Mouse (Mus musculus): Measurements from ENCODE around the gene Il2.

The Il2 gene

DNA sequence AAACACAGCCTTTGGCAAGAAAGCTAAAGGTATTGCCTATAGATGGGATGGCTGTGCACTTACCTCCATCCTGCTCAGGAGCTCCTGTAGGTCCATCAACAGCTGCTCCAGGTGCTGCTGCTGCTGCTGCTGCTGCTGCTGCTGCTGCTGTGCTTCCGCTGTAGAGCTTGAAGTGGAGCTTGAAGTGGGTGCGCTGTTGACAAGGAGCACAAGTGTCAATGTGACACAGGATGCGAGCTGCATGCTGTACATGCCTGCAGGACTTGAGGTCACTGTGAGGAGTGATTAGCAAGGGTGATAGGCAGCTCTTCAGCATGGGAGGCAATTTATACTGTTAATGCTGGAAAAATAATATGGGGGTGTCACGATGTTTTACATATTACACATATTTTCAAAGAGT, at the start of gene Il2:
TSS of gene Il2 (minus strand) at position 305 of the 400 bp plus-strand sequence.
- no peak for DNase-seq

DNA sequence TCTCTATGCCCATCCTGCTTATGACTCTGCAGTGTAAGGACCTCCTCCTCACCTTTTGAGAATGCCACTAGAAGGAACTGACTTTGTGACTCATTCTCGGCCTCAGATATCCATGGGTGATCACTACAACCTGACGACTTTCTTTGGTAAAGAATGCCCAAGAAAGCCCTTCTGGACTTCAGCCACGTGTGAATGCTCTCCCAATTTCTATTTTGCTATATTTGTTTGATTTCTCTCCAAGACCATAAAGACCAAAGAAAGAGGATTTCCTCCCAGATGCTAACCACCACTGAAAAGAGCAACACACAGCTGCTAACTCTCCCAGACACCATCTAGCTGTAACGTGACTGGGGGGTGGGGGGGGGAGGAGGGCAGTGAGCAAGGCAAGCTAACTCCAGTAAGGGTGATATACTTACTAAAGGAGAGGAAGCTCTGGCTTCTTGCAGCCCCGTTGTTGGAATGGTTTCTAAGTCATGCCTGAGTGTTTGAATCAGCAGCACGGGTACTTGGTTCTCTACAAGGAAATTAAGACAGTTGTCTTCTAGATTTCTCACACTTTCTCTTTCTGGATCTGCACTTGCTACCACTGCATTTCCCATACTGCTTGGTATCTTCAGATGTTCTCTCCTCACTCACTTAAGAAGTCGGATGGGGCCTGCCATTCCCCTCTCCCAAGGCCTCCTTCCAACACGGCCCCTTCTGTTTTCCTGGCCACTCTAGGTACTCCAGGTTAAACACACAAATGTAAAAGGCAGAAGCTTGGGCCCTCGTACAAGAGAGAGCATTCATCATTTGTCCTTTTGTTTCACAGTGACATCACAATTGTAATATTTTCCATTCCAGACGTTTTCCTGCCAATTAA, 49.2 kb upstream of the Il2 start:
- DNase-seq: no peak

DNA sequence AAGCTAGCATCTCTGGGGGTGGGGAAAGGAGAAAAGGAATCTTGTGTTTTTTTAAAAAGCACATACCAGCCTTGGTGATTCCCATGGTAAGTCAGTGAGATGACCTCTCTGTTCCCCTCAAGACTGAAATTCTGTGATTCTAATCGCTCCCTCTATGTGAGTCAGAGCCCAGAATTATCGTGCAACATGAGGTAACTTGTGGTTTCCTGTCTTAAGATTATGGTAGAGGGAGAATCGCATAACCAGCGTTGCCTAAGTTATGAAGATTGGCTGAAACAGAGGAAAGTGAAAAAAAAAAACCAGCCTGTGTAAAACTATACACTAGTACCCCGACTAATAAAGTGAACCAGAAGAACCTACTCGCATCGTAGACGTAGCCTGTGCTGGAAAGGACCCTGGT, 47.5 kb upstream of the Il2 start:
- no peak for DNase-seq

DNA sequence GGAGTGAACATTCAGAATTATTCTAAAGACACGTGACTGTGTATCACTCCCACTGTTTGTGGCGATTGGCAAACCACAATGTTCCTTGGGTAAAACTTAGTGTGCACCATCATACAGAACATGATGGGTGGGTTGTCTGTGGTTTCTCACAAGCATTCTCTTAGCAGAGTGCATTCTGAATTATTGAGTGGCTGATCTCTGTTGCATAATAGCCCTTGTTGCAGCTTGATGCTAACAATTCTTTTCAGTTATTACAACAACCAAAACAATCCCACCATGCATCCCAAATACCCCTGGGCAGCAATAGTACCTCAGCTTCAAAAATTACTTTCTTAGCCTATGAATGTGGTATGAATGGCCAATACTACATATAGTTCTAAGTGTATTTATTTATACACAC, 43.5 kb upstream of the Il2 start:
- no peak for DNase-seq

DNA sequence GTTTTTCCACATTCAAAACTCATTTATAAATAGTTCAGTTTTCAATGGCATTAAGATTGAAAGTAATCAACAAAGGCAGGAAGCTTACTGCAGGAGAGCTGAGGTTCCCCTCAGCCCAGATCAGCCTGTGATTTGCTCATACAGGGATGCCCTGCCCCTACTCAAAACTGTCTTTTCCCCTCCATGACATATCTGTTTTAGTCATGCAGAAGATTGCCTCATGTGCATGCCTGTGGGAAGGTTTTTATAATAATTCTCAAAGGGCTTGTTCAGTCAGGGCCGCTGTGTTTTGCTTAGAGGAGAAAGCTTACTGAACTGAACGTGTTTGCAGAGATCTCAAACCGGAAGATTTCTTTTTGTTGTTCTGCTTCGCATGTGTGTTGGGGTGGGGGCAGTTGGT, 35.3 kb upstream of the Il2 start:
- no peak for DNase-seq

DNA sequence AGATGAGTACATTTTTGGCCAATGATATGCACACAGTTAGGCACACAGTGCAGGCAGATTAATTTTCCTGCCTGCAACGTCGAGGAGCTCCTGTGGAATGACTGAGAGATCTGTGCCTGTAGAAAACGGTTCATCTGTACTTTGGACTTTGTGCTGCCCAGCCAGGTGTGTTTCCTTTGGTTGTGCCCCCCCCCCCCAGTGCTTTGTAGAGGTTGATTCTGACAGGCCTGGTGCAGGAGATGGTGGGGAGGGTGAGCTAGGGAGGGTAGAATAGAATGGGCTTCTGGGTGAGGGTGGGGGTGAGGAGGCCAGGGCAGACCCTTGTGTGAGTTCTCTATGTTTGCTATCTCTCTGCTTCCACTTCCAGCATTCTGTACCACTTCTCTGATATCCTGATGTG, 32.5 kb upstream of the Il2 start:
- DNase-seq: no peak

DNA sequence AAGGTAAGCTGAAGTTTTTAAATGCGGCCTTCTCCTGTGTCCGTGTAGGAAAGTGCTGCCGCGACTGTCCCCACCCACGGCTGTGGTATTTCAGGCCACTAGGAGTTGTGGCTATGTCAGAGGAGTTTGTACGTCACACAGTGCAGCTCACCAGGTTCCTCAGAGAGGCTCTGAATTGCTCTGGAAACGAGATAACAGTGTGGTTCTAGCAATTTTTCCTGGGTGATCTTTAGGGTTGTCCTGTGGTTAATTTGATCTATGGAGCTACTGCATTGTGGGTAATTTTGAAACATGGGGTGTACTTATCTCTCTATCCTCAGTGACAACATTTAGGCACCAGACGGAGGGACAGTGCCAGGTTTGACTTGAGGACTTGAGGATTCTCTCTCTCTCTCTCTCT, 31.3 kb upstream of the Il2 start:
- DNase-seq: no peak

DNA sequence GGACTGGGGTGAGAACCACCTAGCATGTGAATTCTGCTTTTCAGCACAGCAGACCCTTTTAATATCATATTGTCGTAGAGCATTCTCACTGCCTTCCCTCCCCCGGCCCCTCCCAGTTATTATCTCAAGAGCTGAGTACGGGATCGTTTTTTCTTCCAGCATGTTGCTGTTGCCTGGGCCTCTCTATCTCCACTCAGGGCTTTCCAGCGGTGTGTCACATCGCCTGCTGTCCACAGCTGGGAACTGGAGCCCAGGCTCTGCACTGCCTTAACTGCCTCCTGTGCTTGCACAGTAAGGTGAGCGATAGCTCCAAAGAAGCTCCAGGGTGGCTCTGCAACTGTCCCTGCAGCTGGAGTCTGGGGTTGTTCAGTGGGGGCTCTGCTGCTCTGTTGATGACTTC, 28.6 kb upstream of the Il2 start:
- DNase-seq: no peak

DNA sequence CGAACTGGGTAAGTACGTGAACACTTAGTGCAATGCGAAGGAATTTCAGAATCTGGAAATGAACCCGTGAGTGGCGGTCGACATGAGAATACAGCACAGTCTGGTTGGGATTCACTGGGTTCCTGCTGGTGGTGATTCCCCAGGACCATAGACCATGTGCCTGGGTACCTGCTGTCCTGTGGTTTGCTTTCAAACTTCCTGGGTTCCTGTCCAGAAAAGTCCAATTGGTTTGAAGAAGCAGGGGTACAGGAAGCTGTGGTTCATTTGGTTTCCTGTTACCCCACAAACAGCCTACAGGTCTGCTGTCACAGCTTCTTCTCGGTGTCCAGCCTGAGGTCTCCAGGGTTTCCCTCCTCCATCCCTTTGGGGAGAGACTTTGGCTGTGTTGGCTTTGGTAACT, 27.2 kb upstream of the Il2 start:
- no peak for DNase-seq

DNA sequence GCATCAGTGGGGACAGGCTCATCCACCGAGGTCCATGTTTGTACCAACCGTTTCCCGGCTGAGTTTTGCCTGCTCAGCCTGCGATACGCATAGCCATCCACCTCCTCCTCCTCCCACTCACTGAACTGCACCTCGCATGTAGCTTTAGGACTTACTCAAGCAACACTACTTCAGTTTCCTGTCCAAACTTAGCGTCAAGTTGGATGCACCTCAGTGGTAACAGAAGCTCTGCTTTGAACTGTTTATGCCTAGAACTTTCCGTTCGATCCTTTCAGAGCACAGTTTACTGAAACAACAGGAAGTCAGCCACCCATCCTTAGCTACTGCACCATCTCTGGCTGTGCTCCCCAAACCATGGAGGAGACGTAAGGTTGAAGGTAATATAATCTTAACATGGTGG, 26.5 kb upstream of the Il2 start:
- DNase-seq: no peak

DNA sequence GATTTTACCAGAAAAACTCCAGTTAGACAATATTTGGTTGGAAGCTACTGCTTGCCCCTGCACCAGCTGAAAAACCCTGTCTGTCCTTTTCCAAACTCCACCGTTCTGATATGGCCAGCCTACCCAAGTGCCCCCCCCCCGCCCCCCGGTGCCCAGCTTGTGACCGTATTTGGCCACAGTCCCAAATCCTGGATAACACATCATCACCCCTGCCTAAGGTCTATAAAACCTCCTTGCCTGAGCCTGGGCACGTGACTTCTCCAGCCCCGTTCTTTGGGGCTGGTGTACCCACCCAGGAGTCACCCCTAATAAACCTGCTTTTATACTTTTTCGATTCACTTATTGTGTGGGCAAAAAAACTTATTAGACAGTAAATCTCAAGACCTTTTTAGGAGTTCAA, 21.1 kb upstream of the Il2 start:
- no peak for DNase-seq

DNA sequence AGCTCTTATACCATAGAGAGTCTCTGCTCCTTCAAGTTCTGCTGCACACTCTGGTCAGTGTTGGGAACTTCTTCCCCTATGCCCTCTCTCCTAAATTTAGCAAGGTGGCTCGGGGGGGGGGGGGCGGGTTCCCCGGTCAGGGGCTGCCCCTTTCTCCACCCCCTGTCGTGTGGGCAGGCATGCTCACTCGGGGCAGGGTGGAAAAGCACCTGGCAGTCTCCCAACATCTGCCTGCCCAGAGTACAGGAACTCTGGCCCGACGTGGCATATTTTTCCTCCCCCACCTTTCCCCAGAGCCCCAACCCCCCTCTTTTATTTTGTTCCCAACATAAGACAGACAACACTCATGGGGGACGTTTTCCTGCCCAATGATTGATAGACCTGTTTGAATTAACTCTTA, 20.6 kb upstream of the Il2 start:
- no peak for DNase-seq

DNA sequence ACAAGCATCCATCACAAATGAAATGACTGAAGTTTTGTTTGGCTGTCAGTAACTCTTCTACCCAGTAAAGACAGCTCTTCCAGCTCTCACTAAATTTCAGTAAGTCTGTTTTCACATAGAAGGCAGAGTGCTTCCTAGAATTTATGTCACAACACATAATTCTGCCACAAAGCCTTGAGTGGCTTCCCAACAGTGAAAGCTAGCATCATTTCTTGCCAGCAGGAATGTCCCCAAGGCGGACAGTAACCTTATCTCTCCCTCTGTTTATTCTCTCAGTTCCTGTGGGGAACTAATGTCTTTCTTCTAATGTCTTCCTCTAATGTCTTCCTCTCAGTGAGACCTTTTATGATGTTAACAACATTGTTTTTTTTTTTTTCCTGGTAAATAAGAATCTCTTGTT, 19.2 kb upstream of the Il2 start:
- no peak for DNase-seq

DNA sequence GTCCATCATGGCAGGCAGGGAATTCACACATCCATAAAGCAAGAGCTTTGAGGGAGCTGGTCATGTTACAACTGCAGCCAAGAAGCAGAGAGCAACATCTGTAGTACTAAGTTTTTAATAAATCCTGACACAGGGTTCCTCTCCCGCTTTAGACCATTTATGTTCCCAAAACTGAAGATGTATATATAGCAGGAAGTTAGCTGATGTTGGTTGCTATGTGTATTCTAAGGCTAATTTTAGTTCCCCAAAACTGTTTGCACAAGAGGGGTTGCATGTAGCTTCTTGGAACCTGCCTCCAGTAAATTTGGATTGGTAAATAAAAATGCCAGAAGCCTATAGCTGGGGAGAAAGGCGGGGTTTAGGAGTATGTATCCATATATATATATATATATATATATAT, 16.1 kb upstream of the Il2 start:
- DNase-seq: no peak

DNA sequence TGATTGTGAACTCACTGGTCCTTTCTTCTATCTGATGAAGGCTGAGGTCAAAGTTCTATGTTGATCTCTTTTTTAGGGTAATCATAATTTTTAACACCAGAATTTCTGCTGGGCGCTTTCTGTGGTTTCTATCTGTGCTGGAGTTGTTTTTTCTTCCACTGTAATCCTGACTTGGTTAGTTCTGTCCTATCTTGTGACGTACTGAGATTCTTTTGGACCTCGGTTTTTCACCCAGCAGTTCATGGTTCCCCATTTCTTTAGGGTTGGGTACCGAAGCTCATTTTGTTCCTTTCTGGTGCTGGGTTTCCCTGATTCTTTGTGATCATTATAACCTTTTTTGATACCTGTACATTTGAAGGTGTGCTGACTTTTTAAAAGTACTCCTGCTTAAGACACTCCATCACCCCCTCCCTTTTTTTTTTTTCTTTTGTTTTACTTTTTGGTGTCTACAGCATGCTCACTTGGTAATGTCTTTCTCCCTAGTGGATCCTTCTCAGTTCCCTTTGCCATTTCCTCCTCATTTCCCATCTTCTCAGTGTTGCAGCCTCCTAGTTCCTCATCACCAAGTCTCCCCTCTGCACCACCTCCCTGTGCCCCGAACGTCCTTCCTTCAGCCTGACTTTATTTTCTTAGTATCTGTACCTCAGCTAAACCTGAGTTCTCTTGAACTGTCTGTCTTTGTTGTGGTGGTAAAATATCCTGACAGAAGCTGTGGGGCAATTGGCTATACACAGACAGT, 14.6 kb upstream of the Il2 start:
- DNase-seq: no peak

DNA sequence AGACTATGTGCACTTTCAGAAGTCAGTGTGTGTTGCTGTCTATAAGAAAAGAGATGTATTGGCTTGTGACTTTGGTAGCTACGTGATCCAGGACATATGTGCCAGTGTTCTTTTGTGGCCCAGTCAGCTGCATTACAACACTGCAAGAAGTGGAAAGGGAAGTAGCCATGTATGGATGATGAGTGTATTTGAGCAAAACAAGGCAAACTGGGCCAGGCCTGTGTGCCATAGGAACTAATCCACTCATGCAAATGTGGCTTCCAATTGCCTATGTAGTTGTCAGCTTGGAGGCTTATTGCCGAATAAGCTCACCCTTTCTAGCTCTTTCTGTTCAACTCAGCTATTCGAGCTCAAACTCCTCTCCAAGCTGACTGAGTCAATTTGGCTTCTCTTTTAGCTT, 13.4 kb upstream of the Il2 start:
- no peak for DNase-seq

DNA sequence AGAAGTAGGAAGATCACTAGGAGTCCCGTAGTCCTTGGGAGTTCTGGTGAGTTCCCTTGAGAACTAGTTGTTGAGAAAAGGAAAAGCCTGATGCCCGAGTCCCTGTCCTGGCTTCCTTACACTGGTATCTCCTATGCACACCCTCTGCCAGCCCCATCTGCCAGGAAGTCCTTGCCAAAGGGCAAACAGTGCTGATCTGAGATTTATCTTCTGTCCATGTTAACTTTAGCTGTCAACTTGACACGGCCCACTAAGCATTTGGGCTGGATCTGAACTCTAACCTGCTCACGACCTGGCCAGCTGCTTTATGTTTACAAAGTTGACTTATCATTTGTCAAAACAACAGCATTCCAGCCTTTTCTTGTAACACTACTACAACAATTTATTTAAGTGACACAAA, 11.5 kb upstream of the Il2 start:
- DNase-seq: no peak

DNA sequence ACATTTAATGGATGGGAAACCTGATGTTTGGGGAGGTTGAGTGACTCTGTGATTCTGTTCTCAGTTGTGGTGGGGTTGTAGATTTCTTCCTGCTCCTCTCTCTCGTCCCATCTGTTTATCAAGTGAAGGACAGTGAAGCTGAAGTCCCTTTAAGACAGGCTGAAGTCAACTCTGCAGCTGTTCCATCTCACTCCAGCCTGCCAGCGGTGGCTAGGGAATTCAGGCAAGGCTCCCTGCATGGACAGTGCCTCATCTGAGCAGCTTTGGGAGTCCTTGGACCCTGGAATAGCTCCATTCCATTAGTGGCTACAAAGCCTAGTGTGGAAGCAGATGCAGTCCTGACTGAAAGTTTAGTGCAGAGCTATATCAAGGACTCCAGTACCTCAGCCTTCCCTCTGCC, 3.3 kb upstream of the Il2 start:
- DNase-seq: no peak

DNA sequence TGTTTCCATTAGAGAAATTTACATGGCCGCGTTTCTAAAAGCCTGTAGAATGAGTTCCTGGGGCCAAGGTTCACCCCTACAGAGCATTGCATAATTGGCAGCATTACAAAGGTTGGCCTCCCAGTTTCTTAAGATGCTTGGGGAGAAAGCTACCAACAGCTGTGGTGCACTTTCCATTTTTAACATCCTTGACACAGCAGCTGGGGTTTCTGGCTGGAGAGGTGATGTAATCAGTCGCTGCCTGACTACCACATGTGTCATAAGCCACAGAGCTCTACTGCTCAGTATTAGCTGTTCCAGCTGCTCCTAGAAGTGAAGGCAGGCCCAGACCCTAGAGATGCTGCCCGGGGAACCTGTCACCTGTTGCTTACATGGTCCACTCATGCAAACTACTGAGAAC, 2.5 kb upstream of the Il2 start:
- no peak for DNase-seq

DNA sequence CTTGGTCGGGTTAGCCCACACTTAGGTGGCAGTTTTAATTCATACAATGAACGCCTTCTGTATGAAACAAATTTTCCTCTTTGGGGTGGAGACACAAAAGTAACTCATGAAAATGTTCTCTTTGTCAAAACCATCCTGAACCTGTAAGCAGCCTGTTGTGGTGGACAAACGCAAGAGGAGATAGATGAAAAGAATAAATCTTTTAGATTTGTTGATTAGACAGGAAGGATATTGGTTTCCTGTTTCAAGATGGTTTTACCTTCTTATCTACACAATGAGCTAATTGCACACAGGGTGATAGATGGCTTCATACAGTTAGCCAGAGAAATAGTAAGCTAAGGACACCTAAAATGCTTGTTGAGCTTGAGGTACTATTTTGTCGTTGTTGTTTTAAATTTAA, 403 bp upstream of the Il2 start:
- no peak for DNase-seq

DNA sequence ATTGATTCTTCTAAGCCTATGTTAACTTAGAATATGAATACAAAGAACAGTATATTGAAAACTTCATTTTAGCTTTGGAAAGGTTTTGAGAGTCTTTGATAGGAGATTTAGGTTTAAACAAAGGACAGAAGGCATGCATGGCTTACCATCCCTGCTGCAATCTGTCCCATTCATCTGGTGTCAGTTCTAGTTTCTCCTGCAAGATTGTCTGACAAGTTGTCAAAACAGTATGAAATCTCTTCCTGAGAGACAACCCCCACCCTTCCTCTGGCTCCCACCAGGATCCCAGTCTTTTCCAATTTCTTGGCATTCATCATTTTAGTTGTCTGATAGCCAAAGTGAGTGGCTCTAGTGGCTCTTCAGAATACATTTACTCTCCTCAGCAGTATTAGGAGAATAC, 35.0 kb downstream of the Il2 start:
- DNase-seq: no peak

DNA sequence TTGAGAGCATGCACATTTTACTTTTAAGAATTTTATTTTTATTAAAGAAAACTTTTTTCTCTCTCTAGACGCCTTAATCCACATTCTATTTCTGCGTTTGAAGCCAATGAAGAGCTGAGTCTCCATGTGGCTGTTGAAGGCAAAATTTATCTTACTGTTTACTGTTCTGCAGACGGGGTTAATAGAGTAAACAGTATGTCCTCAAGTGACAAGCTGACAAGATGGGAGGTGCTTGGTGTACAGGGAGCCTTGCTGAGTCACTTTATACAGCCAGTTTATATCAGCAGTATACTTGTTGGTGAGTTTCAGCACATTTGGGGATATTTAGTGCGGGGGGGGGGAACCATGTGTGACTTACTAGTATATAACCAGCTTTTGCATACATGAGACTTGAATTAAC, 40.9 kb downstream of the Il2 start:
- DNase-seq: no peak

DNA sequence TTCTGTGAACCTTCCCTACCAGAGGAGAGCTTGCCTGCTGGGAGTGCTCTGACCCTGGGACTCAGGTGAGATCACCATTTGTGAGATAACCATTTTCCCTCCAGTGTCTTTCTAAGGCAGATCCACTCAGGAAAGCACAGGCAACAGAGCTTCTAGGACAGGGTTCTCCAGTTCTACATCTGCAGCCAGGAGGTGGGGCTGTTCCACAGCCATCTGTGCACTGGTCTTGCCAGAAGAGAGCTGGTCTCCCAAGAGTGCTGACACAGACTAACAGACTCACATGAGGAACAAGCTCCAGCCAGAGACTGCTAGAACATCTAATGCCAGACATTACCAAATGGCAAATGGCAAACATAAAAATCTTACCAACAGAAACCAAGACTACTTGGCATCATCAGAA, 52.5 kb downstream of the Il2 start:
- no peak for DNase-seq

Data from thymus, adult 18-20 months (tissue).